Mouse (Mus musculus) neural tube, embryonic 12.5 days (tissue): ENCODE measurements around the gene Lrrc27. TPM values are rescaled to one million over a fixed set of nuclear protein-coding genes. Genes with fewer than 3 reads are reported as not detected.

Source experiments
- ATAC-seq: fragments of 200-750 bp; cut with Nextera tagmentation; 2 replicates; pipeline ENCODE4 v1.8.0; 2017; ENCODE audit warnings: low read depth, mild to moderate bottlenecking, moderate TSS enrichment, moderate library complexity; ENCODE audit not compliant: low FRiP score
- H3K27ac ChIP-seq: fragments of 300-500 bp; sonication (generic); 2 replicates; pipeline ENCODE4 v1.5.1; 2016
- H3K27me3 ChIP-seq: fragments of 300-500 bp; sonication (generic); replicated peaks from 2 replicates; pipeline ENCODE4 v1.6.1; 2016; ENCODE audit warnings: mild to moderate bottlenecking
- H3K36me3 ChIP-seq: fragments of 300-500 bp; sonication (generic); 2 replicates; pipeline ENCODE4 v1.6.1; 2016; ENCODE audit warnings: mild to moderate bottlenecking
- H3K4me1 ChIP-seq: fragments of 300-500 bp; sonication (generic); 2 replicates; pipeline ENCODE4 v1.6.1; 2016
- H3K4me2 ChIP-seq: fragments of 300-500 bp; sonication (generic); replicated peaks from 2 replicates; pipeline ENCODE4 v1.6.1; 2016; ENCODE audit warnings: mild to moderate bottlenecking
- H3K4me3 ChIP-seq: fragments of 300-500 bp; sonication (generic); 2 replicates; pipeline ENCODE4 v1.5.1; 2016
- H3K9ac ChIP-seq: fragments of 300-500 bp; sonication (generic); 2 replicates; pipeline ENCODE4 v1.6.1; 2016; ENCODE audit warnings: mild to moderate bottlenecking
- H3K9me3 ChIP-seq: fragments of 300-500 bp; sonication (generic); 2 replicates; pipeline ENCODE4 v1.6.1; 2016; ENCODE audit warnings: mild to moderate bottlenecking
- WGBS: fragments of 180-500 bp; shearing (Covaris S2); methylation state at CpG from one replicate; pipeline ENCODE4 v1.1.7; 2016; 5-methylcytosine and 5-hydroxymethylcytosine counted together
- polyA plus RNA-seq: library from polyadenylated mRNA; unstranded; fragments of >200 nt; fragmentation: Nextera tagmentation; extraction: Ambion mirVana; gene quantifications from 2 replicates; pipeline ENCODE4 v1.2.1, GENCODE M21; 2016

The Lrrc27 gene
- polyA plus RNA-seq, 1 experiment from 2014 or later, result 5.3 TPM

DNA sequence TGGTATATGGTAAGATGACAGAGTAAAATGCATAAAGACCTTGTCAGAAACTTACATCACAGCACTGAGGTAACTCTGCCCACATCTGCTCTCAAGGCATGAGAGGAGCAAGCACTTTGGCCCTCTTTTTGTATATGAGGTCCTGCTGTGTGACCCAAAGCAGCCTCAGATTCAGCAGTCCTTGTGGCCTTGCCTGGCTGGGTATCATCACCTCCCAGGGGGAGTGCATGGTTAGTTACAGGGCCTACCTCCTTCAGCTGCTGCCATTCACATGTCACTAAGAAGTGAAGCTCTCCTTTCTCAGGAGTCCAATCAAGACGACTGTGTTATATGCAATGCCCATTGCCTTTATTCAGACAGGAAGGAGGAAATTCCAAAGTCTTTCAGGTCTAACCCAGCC is 2.7 kb downstream of the Lrrc27 start:
- H3K4me2 ChIP-seq, result no peak overlapping the region

DNA sequence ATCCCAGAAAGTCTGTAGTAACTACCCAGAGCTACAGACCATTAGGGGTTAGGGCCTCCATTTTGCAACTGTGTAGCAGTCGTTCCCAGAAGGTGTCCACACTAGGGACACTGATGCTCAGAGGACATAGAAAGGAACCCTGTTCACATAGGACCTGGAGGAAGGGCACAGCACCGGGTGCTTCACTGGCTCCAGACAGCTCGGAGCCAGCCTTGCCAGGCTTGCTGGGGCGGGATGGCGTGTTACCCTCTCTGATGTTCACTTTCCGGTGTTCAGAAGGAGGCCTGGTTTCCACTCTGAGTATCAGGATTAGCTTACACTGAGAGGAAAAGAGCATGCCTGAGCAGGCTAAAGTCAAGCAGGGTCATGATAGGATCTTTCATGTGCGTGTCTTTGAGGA is 3.2 kb downstream of the Lrrc27 start:
- H3K9me3 ChIP-seq, result no peaks in the 10 kb centered on the region
- no peak overlapping the region for H3K27ac ChIP-seq
- WGBS, result 88% methylated on average over 7 of the region's 7 CpGs
- no peaks in the 10 kb centered on the region for H3K27me3 ChIP-seq
- no peak overlapping the region for H3K4me3 ChIP-seq
- H3K4me2 ChIP-seq, result no peak overlapping the region
- H3K36me3 ChIP-seq, result no peaks in the 10 kb centered on the region
- no peak overlapping the region for H3K9ac ChIP-seq
- 0 out of 2 replicates have a peak, but pooled peaks cover 5% of the 10 kb centered on the region for H3K4me1 ChIP-seq
- ATAC-seq, result no peak

More for the DNA sequence above, 2.7 kb downstream of the Lrrc27 start:
- Histone ChIP-seq H3K4me1 (0 out of 2 replicates have a peak, but pooled peaks cover 5% of the 10 kb centered on the region), H3K9me3 (no peaks in the 10 kb centered on the region), H3K4me3 (no peak overlapping the region), H3K36me3 (no peaks in the 10 kb centered on the region), H3K27ac (no peak overlapping the region), H3K9ac (no peak overlapping the region), H3K27me3 (no peaks in the 10 kb centered on the region)
- WGBS, result 80% methylated on average over 1 of the region's 1 CpGs
- no peak for ATAC-seq

DNA sequence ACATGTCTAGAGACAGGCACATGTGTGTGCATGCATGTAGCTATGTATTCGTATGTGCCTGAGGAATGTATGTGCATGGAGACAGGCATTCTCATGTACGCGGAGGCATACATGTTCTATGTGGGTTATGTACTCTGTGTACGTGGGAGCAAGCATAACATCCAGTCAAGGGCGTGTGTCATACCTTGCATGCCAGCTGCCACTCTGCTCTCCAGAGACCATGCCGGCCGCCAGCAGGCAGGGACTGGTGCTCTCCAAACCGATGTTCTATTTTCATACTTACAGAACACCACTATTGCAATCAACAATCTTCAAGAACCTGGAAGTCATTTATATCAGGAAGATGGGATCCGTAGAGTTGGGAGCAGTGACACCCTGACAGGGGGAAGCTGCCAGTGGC is 3.7 kb downstream of the Lrrc27 start:
- Histone ChIP-seq H3K36me3 (no peaks in the 10 kb centered on the region), H3K9ac (no peak overlapping the region), H3K27ac (no peak overlapping the region), H3K4me1 (0 out of 2 replicates have a peak, but pooled peaks cover 5% of the 10 kb centered on the region), H3K4me3 (no peak overlapping the region), H3K4me2 (no peak overlapping the region), H3K9me3 (no peaks in the 10 kb centered on the region), H3K27me3 (no peaks in the 10 kb centered on the region)
- 93% methylated on average over 9 of the region's 9 CpGs for WGBS
- ATAC-seq, result no peak

DNA sequence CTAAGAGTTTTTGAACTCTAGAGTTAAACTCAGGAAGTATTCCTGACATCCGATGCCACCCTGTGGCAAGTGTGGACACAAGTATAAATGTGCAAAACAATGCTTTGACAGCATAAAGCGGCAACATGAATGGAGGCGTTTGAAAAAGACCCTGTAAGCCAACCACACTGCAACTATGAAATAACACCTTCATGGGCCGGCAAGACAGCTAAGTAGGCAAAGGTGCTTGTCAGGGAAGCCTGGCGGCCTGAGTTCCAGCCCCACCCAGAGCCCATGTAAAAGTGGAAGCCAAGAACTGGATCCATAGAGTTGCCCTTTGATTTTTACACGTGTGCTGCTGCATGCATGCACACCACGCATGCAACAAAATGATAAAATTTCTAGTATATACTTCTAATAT is 4.3 kb downstream of the Lrrc27 start:
- WGBS, result 83% methylated on average over 7 of the region's 7 CpGs
- no peak overlapping the region for H3K4me2 ChIP-seq
- H3K27me3 ChIP-seq, result no peaks in the 10 kb centered on the region
- H3K9me3 ChIP-seq, result no peaks in the 10 kb centered on the region
- no peaks in the 10 kb centered on the region for H3K36me3 ChIP-seq
- no peak for ATAC-seq
- 0 out of 2 replicates have a peak, but pooled peaks cover 5% of the 10 kb centered on the region for H3K4me1 ChIP-seq
- H3K4me3 ChIP-seq, result no peak overlapping the region
- H3K9ac ChIP-seq, result no peak overlapping the region
- H3K27ac ChIP-seq, result no peak overlapping the region

DNA sequence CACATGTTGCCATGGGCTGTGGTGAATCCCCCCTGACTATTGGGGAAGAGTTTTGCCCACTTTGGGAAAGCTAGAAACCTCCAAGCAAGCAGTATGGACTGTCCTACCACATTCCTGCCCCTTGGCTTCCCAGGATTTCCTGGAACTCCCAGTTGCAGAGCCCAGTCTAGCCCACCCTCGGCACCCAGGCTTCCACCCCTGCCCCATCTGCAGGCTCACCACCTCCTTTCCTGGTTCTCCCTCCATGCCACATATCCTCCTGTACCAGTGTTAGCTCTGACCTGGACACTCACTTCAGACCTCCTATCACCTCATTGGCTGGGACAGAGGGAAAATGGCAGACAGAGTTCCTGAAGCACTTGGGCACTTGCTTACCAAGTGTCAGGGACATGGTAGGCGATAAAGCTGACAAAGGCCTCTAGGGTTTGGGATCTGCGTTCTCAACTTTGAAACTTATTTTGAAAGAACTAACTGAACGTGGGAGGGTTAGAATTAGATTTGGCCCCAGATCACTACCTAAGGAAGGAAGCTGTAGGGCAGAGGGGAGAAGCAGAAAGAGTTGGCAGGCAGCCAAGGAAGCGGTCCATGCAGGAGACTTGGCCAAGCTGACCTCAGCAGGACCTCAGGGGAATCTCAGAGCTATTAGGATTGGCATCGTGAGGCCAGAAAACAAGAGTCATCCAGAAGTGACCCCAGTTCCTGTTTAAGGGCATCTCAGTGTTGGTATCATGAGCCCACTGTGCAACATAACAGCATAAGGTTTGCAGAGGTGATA is 6.0 kb downstream of the Lrrc27 start:
- H3K9ac ChIP-seq, result no peak overlapping the region
- H3K4me2 ChIP-seq, result no peak overlapping the region
- no peak for ATAC-seq
- no peaks in the 10 kb centered on the region for H3K4me1 ChIP-seq
- H3K27me3 ChIP-seq, result no peaks in the 10 kb centered on the region
- H3K9me3 ChIP-seq, result no peaks in the 10 kb centered on the region
- no peak overlapping the region for H3K4me3 ChIP-seq
- no peaks in the 10 kb centered on the region for H3K36me3 ChIP-seq
- no peak overlapping the region for H3K27ac ChIP-seq
- 77% methylated on average over 6 of the region's 6 CpGs for WGBS

DNA sequence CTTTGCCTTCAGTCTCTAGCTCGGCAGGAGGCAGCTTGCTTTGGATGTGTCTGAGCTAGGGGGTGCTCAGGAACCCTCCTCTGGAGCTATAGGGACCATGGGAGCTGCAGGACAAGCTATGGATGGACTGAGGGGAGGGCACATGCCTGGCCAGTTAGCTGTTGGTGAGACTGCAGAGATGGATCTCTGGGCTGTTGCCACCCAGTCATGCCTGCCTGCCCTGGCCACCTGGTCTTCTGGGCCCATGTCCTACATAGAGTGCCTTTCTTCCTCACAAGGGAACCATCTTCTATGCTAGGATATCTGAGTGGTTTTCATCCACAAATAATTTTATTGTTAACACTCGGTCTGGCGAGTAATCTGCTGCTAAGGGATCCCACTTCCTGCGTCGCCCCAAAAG is 6.7 kb downstream of the Lrrc27 start:
- no peak overlapping the region for H3K27ac ChIP-seq
- 88% methylated on average over 5 of the region's 5 CpGs for WGBS
- no peak overlapping the region for H3K4me2 ChIP-seq
- H3K9ac ChIP-seq, result no peak overlapping the region
- H3K4me3 ChIP-seq, result no peak overlapping the region
- ATAC-seq, result no peak
- H3K9me3 ChIP-seq, result no peaks in the 10 kb centered on the region
- H3K27me3 ChIP-seq, result no peaks in the 10 kb centered on the region
- H3K4me1 ChIP-seq, result no peaks in the 10 kb centered on the region
- H3K36me3 ChIP-seq, result no peaks in the 10 kb centered on the region

DNA sequence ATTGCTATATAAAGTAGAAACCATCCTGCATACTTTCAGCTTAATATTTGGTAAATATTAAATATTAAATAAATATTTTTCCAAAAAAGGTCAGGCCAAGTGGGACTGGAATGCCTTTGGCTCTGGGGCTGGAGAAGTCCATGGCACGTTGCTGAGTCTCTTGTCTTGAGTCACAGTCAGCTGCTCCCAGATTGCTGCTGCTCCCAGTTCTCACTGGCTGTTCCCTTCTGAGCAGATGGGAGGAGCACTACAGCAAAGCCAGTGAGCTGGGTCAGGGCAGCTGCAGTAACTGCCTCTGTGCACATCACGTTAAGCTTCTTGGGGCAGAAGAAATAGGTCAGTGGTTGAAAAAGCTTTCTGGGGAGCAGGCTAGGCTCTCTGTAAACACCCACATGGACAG is 7.5 kb downstream of the Lrrc27 start:
- Histone ChIP-seq H3K9ac (no peak overlapping the region), H3K36me3 (no peaks in the 10 kb centered on the region), H3K9me3 (no peaks in the 10 kb centered on the region), H3K4me2 (no peak overlapping the region), H3K27me3 (no peaks in the 10 kb centered on the region), H3K4me1 (no peaks in the 10 kb centered on the region), H3K4me3 (no peak overlapping the region), H3K27ac (no peak overlapping the region)
- ATAC-seq, result no peak
- 56% methylated on average over 2 of the region's 2 CpGs for WGBS

DNA sequence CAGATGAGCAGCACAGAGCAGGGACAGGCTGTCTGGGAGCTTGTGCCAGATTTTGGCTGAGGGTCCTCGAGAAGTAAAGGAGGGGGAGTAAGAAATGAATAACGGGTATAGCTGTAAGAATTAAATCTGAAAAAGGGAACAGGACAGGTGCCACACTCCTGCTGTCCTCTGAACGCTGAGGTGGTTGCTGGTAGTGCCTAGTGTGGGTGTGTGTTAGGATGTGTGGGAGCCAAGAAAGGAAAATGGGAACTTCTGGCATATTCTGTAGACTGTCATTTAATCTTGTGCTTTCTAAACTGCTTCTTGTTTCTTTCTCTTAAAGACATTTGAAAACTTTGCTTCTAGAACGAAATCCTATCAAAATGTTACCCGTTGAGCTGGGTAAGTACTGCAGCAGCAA is 8.3 kb downstream of the Lrrc27 start:
- no peak for ATAC-seq
- no peaks in the 10 kb centered on the region for H3K27me3 ChIP-seq
- H3K4me3 ChIP-seq, result no peak overlapping the region
- 86% methylated on average over 5 of the region's 5 CpGs for WGBS
- no peak overlapping the region for H3K9ac ChIP-seq
- no peaks in the 10 kb centered on the region for H3K36me3 ChIP-seq
- no peaks in the 10 kb centered on the region for H3K4me1 ChIP-seq
- H3K27ac ChIP-seq, result no peak overlapping the region
- no peaks in the 10 kb centered on the region for H3K9me3 ChIP-seq
- no peak overlapping the region for H3K4me2 ChIP-seq

DNA sequence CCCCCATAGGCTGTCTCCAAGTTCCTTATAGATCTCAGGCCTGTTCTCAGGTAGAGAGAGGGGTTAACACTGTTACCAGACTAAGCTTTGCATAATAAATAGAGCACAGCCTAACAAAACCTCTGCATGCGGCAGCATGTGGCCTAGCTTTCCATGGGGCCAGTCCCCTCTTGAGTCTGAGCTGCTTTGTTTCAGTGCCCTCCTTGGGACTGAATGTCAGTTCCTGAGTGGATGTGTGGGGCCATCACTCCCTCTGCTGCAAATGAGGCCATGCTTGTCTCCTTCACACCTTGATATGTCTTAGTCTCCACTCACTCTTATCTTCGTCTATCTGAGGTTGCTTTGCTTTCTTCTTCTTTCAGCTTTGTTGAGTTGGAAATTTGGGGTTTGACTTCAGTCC is 9.1 kb downstream of the Lrrc27 start:
- no peaks in the 10 kb centered on the region for H3K36me3 ChIP-seq
- no peak overlapping the region for H3K4me3 ChIP-seq
- ATAC-seq, result no peak
- no peak overlapping the region for H3K9ac ChIP-seq
- no peak overlapping the region for H3K4me2 ChIP-seq
- 71% methylated on average over 2 of the region's 2 CpGs for WGBS
- H3K4me1 ChIP-seq, result no peaks in the 10 kb centered on the region
- no peak overlapping the region for H3K27ac ChIP-seq
- no peaks in the 10 kb centered on the region for H3K27me3 ChIP-seq
- H3K9me3 ChIP-seq, result no peaks in the 10 kb centered on the region

DNA sequence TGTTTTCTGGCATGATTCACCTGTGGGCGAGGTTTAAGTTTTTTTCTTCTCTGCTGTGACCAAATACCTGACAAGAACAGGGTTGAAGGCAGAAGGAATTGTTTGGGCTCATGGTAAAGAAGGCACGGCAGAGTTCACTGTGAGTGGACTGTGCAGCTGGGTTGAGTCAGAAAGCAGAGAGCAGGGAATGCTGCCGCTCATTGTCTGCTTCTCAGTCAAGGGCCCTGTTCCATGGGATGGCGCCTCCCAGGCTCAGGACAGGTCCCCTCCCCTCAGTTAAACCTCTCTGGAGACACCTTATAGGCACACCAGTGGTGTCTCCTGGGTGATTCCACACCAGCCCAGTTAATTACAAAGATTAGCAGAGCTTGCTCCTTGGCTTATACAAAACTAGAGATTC is 9.6 kb downstream of the Lrrc27 start:
- no peaks in the 10 kb centered on the region for H3K4me1 ChIP-seq
- H3K4me3 ChIP-seq, result no peak overlapping the region
- H3K9ac ChIP-seq, result no peak overlapping the region
- WGBS, result 85% methylated on average over 4 of the region's 4 CpGs
- ATAC-seq, result no peak
- no peaks in the 10 kb centered on the region for H3K36me3 ChIP-seq
- H3K9me3 ChIP-seq, result no peaks in the 10 kb centered on the region
- no peak overlapping the region for H3K4me2 ChIP-seq
- no peaks in the 10 kb centered on the region for H3K27me3 ChIP-seq
- H3K27ac ChIP-seq, result no peak overlapping the region

DNA sequence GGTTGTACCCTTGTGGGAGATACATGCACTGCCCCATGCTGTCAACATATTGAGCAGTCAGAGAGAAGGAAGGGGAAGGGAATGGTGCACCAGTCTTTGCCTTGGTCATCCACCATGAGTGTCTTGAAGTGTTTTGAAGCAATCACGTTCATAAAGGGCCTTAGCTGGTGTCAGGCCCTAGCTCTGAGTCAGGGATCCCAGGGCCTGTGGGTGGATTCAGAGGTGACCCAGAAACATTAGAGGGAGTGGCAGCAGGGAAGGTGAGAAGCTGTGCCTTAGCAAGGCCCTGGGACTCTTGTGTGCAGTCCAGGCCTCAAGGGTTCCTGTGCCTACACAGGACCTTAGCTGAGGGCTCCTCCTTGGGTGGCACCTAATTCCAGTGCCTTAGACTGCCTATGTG is 11.3 kb downstream of the Lrrc27 start:
- H3K4me3 ChIP-seq, result no peak overlapping the region
- no peaks in the 10 kb centered on the region for H3K4me1 ChIP-seq
- H3K27ac ChIP-seq, result no peak overlapping the region
- WGBS, result 80% methylated on average over 1 of the region's 1 CpGs
- H3K27me3 ChIP-seq, result no peaks in the 10 kb centered on the region
- no peaks in the 10 kb centered on the region for H3K9me3 ChIP-seq
- no peak overlapping the region for H3K4me2 ChIP-seq
- ATAC-seq, result no peak
- no peaks in the 10 kb centered on the region for H3K36me3 ChIP-seq
- no peak overlapping the region for H3K9ac ChIP-seq

DNA sequence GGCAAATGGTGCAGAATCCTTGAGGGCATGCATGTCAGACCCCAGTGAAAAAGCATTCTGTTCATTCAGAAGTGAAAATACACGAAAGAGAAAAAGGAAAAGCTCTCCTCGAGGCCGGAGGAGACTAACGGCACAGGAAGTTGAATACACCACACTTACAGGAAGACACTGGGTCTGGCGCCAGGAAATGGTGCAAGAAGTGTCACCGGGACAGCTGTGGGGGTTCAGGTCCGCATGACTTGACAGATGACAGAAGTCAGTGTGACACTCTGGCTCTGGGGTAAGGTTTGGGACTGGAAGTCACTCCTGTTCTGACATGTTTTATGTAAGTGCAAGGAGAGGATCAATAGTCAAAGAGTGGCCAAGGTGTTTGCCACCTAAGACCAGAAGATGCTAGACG is 11.9 kb downstream of the Lrrc27 start:
- Histone ChIP-seq H3K9me3 (no peaks in the 10 kb centered on the region), H3K27me3 (no peaks in the 10 kb centered on the region), H3K9ac (no peak overlapping the region), H3K4me3 (no peak overlapping the region), H3K36me3 (no peaks in the 10 kb centered on the region), H3K27ac (no peak overlapping the region), H3K4me1 (no peaks in the 10 kb centered on the region), H3K4me2 (no peak overlapping the region)
- WGBS, result 81% methylated on average over 8 of the region's 8 CpGs
- no peak for ATAC-seq

DNA sequence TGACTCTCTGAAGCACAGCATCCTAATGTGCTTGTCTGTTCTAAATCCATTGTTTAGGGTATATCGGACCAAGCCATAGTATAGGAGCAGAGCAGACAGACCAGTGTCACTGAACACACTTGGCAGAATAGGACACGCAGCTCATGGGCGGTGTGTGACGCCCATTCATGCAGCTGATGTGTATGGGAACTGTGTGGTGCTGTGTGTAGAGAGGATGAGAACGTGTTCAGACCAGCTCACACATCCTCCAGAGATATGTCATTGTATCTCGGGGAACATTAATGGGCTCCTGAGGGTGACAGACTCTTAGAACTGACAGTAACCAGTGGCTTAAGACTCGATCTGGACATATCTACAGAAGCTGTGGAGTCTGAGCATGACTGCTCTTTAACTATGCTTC is 13.6 kb downstream of the Lrrc27 start:
- 89% methylated on average over 7 of the region's 7 CpGs for WGBS
- no peak overlapping the region for H3K9ac ChIP-seq
- H3K27me3 ChIP-seq, result no peaks in the 10 kb centered on the region
- no peak overlapping the region for H3K27ac ChIP-seq
- H3K4me3 ChIP-seq, result no peak overlapping the region
- no peaks in the 10 kb centered on the region for H3K4me1 ChIP-seq
- no peaks in the 10 kb centered on the region for H3K36me3 ChIP-seq
- H3K4me2 ChIP-seq, result no peak overlapping the region
- no peaks in the 10 kb centered on the region for H3K9me3 ChIP-seq
- ATAC-seq, result no peak
